Mouse (Mus musculus): Measurements from ENCODE around the gene Me3. TPM values are rescaled to one million over a fixed set of nuclear protein-coding genes. Genes with fewer than 3 reads are reported as not detected.

Gene Me3
- total RNA-seq, 2 experiments from 2014 or later, result not detected

DNA sequence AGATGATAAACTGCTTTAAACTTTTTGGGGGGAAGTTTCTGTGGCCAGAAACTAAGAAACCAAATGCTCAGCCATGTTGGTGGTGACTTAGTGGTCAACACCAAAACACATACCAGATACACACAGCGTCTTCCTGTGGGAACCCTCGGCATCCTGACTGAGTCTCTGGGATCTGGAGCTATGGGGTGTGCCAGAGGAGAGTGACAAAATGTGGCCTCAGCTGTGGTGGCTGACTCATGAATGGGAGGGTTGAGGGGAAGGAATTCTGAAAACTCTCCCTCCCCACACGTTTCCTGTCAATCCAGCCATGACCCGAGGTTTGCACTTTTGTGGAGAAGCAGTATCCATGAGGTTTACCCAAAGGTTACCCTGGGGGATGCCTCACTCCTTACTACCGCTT, 32.0 kb downstream of the Me3 start:
- 0 out of 2 replicates have a peak, but pooled peaks have one; percentile 12 for ATAC-seq (replicated peaks; ENCODE audit: poor library complexity, severe bottlenecking)

DNA sequence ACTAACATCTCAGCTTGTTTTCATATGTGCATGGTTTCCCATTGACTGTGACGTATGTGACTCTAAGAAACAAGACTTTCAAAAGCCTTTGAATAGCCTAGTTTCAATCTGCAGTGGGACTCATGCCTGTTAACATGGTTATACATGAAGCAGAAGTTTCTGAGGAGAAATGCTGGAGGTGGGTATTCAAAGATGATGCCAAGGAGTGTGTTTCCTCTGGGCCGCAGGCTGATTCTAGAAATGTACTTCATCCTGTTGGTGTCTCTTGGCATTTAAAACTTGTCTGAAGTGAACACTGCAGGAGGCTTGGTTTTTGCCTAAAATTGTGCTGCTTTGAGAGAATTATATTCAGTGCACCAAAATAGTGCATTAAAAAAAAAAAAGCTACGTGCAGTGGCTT, 34.2 kb downstream of the Me3 start:
- no peak for ATAC-seq (replicated peaks; ENCODE audit: poor library complexity, severe bottlenecking)

DNA sequence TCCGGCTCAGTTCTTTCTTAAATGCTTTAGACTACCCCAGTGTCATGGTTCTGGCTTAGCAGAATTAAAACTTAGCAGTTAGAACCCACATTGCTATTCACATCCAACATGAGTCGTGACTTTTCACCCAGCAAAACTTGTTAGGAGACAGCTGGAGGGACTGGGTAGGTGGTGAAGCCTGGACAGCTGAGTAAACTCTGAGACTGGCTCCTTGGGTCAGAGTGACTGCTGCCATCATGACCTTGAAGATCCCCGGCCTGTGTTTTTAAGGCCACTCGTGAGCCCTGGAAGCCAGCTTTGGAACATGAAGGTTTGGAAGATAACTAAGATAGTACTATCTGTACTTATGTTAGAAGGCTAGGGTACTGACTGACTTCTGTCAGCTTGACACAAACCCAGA, 35.4 kb downstream of the Me3 start:
- ATAC-seq (replicated peaks; ENCODE audit: poor library complexity, severe bottlenecking), result no peak

DNA sequence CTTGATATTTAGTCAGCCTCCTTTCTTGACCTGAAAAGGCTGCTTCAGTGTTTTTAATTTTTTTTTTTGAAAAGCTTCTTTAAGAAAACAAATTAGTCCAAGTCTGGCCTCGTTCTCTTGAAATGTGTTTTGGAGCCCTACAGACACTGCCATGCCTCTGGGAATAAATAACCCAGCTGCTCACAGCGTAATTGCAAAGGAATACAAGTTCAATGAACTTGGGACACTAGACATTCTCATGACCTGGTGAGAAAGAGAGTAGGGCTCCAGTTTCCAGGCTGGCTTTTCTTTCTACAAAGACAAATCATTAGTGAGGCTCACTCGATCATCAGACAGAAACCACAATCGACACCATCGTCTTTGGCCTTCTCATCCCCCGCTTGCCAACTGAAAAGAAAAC, 37.3 kb downstream of the Me3 start:
- no peak for ATAC-seq (replicated peaks; ENCODE audit: poor library complexity, severe bottlenecking)

DNA sequence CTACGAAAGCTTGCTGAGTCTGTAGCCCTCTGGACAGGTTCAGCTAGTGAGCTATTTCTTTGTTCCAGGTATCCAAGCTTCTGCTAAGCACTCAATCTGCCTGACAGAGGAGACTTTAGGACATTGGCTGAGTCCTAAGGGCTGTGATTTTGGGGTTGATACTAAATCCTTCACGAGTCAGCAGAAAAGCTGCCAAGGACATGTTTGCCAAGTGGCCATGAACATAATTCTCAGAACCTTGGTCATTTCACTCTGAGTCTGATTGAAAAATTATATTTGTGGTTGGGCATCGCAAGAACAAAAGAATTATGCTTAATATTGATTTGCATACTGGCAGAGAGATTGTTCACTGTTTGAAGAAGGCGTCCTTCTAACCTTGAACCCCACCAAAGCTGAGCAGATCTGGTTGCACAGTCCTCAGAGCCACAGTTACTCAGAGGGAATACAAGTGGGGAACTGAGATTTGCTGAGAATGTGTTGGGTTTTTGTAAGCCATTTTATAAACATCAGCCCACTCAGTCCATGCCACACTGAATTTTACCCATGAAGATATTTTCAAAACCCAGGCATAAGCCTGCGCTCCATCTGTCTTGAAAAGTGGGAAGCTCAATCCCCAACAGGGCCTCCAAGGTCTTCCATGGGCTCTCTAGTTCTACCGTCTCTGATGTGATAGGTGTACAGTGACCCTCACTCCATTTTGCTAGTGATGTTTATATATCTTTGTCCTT, 39.1 kb downstream of the Me3 start:
- ATAC-seq (replicated peaks; ENCODE audit: poor library complexity, severe bottlenecking), result no peak

DNA sequence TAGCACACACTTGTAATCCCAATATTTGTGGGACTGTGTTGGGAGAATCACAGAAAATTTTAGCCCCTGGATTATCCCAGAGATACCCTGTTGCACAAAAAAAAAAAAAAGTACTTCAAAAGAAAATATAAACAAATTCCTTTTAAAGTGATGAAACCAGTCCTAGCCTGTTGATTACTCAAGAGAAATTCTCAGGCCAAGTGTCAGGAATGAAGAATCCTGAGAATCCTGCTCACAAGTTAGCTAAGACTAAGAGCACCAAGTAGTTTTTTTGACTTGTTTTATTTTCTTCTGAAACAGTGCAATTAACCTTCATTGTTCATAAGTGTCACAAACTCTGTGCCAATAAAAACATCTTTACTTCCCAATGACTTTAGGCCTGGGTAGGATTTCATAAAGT, 44.0 kb downstream of the Me3 start:
- ATAC-seq (replicated peaks; ENCODE audit: poor library complexity, severe bottlenecking), result no peak

DNA sequence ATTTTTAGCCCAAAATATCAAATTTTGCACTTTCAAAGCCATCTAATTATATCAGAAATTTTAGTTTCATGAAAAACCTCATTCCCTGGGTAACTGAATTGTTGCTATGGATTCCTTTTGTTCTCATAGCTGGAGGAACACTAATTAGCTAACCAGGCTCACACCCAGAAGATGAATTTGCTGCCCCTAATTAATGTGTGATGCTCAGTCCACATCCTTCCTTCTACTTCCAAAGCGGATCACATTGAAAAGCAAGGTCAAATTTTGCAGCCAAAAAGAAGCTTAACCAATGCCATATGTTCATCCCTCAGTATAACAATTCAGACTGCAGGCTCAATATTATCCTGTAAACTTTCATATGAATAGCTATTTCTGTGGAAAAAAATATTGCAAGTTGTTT, 45.7 kb downstream of the Me3 start:
- no peak for ATAC-seq (replicated peaks; ENCODE audit: poor library complexity, severe bottlenecking)

DNA sequence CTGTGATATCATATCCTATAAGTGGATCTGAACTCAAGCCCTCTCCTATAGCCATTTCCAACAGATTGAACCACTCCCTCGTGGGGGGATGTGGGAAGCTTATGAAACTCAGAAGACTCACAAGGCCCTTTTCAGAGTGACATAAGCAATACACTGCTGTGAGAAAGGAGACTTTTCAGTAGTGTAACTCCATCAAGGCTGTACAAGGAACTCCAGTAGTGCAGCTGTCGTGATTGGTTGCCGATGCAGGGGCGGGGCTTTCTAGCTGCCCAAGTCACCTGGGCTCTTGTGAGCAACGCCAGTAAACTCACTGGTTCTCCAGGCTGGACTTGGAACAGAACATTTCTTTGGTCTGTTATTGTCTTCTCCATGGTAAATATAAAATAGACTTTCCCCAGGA, 46.5 kb downstream of the Me3 start:
- peak; percentile 53; the same call in 1 of the 2 replicates for ATAC-seq (replicated peaks; ENCODE audit: poor library complexity, severe bottlenecking)

DNA sequence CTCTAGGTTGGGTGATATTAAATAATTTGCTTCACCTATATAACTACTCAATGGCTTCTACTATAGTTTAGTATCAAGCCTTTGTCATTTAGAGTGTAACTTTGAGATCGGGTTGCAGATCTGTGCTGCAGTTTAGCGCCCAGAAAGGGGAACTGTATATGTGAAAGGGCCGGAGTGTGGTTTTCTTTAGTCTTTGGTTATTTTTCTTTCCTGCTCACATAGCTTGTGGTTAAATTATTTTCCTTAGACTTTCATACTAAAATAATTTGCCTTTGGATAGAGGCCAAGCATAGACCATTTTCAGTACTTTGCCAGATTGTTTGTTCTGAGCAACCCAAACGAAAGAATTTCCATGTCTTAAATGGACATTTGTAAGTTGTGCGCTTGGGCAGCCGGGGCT, 46.9 kb downstream of the Me3 start:
- peak; percentile 74 for ATAC-seq (replicated peaks; ENCODE audit: poor library complexity, severe bottlenecking)

DNA sequence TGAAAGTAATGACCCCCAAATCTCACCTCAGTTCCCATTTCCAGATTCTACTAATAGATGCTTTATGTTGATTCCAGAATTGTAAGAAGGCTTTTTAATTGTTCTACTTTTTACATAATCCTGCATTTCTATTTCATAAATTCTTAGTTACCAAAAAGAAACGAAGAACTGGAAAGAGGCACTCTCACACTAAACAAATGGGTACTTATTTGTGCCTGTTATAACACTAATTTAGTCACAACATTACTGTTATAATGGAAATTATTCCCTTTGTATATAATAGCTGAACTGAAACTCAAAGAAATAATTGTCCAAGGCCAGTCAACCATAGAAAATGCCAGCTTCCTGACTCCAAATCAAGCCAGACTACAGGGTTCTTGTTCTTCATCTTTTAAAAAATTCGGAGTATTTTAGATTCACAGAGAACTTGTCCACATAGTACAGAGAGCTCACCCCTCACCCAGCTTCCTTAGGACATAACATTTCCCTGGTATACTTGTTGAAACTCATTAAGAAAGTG, 47.5 kb downstream of the Me3 start:
- no peak for ATAC-seq (replicated peaks; ENCODE audit: poor library complexity, severe bottlenecking)

DNA sequence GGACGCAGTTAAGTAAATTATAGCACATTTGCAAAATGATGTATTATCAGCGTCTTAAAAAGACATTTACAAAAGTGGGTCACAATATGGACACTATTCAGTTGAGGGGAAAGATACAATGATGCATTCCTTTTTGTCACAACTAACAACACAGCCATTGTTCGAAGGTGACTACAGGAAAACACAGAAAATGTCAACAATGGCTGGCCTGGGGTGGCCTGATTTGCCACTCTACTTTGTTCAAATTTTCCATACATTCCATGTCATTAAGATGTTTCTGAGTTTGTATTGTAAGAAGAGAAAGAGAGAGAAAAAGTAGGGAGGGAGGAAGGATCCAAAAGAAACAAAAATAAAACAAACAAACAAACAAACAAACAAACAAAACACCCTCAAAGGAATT, 48.7 kb downstream of the Me3 start:
- ATAC-seq (replicated peaks; ENCODE audit: poor library complexity, severe bottlenecking), result no peak

DNA sequence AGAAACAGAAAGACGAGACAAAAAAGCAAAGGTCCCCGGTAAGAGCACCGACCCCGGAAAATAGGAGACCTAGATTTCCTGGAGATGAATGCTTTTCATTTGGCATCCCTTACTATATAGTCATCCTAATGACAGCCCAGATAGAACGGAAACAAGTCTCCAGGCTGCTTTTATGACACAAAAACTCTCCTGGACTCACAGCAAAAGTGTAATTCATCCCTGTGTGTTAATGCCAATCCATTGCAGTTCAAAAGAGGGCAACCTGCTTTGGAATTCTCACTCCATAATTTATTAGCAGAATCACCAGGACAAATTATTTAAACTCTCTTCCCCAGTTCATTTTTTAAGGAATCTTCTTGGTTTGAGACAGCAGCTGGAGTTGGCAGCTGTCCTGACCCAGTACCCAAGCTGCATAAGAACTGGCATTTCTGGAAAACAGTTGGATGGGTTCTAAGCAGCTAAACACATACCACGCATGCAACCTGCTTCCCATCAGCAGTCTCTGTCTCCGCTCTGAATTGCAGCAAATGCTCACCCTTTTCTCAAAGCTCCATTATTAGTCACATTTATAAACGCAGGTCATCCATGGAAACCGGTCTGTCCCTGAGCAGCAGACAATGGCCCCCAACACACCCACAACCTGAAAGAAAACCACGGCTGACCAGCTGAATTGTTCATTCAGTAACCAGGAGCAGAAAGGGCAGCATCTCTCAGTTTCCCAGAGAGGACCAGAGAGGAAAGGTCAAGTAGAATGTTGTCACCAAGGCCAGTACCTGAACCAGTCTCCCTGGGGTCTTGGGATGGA, 49.7 kb downstream of the Me3 start:
- no peak for ATAC-seq (replicated peaks; ENCODE audit: poor library complexity, severe bottlenecking)

DNA sequence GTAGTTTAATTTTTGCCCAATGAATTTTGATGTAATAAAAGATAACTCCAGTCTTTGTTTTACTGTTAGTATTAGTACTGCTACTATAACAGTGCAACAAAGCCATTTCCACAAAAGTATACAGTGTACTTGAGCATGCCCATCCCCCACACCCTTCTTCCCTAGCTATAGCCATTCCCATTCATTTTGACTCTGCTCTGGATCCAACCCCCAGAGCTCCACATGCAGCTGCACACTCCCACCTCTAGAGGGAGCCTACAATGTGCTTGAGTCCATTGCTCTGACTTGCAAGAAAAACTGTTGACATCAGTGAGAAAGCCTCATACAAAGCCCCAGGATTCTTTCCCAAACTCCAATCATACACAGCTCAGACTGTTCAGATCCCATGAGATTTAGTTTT, 66.0 kb downstream of the Me3 start:
- peak; percentile 56; the same call in 1 of the 2 replicates for ATAC-seq (replicated peaks; ENCODE audit: poor library complexity, severe bottlenecking)

DNA sequence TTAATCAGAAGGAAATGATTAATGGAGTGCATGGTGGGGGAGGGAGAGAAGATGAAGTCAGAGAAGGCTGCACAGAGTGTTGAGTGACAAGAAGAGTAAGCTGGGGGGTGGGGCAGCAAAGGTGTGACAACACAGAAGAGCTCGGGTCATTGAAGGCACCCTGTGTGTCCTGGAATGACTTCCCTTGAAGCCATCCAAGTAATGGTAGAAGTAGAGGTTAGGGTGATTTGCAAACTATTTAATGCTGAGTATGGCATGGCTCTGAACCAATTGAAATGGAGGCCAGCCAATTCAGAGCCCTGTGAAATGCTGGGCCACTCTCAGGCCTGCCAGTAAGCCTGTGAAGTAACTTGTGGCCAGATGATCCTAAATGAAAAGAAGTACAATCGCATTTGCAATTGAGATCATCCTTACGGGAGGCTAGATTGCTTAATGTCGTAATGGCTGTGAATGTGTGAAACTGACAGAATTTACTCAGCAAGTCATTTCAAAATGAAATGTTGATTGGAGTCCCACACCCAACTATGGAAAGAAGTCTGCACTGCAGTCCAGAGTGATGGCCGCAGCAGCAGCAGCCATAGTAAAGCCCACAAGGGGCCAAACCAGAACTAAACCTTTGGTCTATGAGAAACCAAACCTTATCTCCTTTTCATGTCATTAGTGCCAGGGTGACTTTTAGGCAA, 67.6 kb downstream of the Me3 start:
- no peak for ATAC-seq (replicated peaks; ENCODE audit: poor library complexity, severe bottlenecking)

DNA sequence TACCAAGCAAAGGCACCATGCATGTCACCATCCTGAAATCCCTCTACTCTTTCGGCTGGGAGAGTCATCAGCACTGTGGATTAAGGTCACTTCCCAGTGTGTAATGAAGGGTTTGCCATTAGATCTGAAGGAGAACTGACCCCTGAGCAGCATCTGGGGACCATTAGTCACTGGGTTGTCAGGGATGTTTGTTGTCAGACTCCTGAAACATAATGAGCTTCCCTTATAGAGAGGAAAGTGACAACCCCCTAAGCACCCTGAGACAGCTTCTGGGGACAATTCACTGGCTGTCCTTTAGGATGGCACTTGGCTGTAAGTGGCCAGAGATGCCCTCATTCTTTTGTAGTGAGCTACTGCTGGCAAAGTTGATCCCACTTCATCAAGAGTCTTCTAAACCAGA, 68.3 kb downstream of the Me3 start:
- ATAC-seq (replicated peaks; ENCODE audit: poor library complexity, severe bottlenecking), result no peak

DNA sequence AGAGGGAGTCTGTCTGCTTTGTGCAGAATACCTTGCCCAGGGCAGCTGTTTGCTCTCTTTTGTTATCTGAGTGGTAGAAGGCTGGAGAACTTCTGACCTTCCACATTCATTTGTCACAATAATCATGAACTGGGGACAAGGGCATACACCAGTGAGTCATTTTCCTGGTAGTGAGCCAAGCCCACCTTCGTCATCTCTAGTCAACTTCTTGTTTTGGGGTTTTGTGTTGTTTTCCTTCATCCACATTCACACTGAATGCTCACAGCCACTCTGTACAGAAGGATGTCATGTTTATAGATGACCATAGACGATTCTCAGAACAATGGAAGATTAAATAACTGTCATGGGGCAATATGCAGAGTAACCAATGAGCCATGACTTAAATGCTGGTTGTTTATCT, 78.6 kb downstream of the Me3 start:
- ATAC-seq (replicated peaks; ENCODE audit: poor library complexity, severe bottlenecking), result no peak

DNA sequence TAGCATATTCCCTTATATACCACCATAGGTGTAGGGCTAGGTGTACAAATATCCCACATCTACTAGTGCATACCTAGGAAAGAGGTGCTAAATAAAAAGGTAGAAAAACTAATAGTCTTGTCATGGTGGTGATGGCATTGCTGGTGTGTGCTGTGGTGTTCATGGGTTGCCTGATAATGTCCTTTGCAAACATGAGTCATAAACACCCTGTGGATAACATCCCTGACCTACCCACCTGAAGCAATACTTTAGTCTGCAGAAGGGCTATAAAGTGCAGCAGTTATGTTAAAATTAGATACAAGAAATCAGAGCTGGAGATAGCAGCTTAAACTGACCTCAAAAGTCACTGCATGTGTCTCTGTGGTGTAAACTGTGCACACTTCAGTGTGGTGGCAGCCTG, 80.9 kb downstream of the Me3 start:
- ATAC-seq (replicated peaks; ENCODE audit: poor library complexity, severe bottlenecking), result no peak

DNA sequence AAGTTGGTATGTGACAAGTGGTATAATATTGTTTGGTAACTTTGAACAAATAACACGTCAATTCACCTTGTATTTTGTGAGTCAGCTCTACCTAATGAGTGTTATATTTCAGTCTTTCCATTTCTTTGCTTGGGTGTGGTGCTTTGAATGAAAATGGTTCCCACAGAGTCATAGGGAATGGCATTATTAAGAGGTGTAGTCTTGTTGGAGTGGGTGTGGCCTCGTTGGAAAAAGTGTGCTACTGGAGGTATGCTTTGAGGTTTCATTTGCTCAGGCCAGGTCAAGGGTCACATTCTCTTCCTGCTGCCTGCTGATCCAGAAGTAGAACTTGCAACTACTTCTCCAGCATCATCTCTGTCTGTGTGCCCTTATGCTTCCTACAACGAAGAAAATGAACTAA, 84.0 kb downstream of the Me3 start:
- ATAC-seq (replicated peaks; ENCODE audit: poor library complexity, severe bottlenecking), result no peak

DNA sequence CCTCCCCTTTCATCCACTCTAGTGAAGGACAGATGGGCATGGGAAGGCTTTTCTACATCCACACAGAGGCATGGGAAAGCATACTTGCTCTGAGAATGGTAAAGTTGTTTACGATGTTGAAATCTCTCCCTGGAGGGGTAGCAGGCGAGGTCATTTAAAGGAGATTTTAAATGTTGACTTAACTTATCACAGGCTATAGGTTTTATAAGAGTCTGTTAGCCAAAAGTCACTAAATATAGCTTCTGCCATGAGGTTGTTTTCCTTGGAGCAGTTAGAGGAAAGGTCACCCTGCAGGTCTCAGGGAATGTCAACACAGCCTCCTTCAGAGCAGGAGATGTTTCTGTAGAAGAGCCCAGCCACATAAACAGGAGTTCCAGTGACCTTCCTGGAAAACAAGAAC, 85.3 kb downstream of the Me3 start:
- ATAC-seq (replicated peaks; ENCODE audit: poor library complexity, severe bottlenecking), result no peak

DNA sequence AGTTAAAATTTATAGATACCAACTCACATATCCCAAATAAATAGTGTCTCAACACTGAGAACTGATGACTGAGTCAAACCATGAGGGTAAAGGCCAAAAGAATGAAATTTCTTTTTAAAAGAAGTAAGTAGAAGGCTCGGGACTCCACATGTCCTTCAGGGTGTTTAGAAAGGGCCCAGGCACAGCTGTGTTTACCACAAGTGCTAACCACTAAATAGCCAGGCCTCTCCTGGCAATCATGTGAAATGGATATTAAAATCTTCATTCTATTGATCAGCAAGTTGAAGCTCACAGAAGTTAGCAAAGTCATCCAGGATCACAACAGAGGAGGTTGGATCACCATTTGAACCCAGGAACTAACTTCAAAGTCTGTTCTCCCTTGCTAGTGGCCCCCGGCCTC, 86.1 kb downstream of the Me3 start:
- ATAC-seq (replicated peaks; ENCODE audit: poor library complexity, severe bottlenecking), result no peak

DNA sequence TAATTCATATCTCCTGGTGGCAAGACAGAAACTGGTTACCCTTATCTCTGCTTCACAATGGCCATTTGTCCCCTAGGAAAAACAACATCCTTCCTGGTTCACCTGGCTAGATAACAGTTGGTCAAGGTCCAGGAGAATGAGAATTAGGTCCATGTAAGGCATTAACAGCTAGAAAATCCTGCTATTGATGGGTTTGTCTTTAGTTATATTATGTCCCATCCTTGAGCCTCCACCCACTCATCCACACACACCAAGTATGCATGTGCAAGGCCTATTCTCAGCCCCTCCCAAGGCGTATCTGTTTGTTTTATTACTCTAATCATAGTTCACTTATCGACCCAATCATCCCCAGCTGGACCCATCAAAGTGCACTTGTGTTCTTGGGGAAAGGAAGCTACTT, 88.1 kb downstream of the Me3 start:
- ATAC-seq (replicated peaks; ENCODE audit: poor library complexity, severe bottlenecking), result no peak
